10 mouse cellular contexts compared by ENCODE assay signal in the genomic region with DNA sequence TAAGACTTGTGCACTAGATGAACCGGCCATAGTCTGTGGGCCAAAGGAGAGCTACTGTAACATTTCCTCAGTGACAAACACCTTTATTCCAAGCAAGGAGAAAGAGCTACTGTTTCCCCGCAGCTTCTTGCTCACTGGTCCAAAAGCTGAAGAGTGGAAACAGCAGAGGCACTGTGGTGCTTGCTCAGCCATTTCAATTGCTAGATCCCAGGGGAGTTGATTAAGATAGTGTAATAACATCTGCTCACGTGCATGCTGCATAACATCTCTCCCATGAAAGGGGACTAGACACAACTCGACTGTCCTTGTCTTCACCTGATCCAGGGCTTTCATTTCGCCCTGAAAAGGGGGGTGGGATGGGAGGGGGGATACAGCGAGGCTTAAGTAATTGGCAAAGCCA. TPM values are rescaled to one million over a fixed set of nuclear protein-coding genes. Genes with fewer than 3 reads are reported as not detected.
DNase-seq lines count a peak whose midpoint lies in the region; ATAC-seq and TF ChIP-seq lines count a peak whose summit lies in the region.
"Had no signal": no experiment of that assay in that cellular context is flagged by ENCODE, and none has a peak within 500 bp of the region (broad histone marks: within the 10 kb centered on the region; RNA-seq: fewer than 3 reads in every experiment).

No protein-coding gene starts in this region.

- intact Hi-C loops in heart, postnatal 10 days (cut with DNase I): no loop called here

- no peak overlapping the region for H3K4me3 ChIP-seq in heart, embryonic 11.5 days (ENCODE audit: low read depth, low read length)
- peak overlapping the region; percentile 1; the same call in 1 of the 2 replicates for H3K4me3 ChIP-seq in spleen, adult 2 months (ENCODE audit: extremely low read depth, insufficient read depth, insufficient read length)
- no peak overlapping the region for H3K4me3 ChIP-seq in intestine, embryonic 15.5 days (replicated peaks)
- H3K4me3 ChIP-seq in stomach, embryonic 15.5 days (replicated peaks): no peak overlapping the region
- H3K4me3 ChIP-seq in lung, postnatal 0 days (ENCODE audit: low read depth, low read length): no peak overlapping the region
- H3K4me3 ChIP-seq: liver, embryonic 13.5 days had no signal

- 0 out of 2 replicates have a peak overlapping the region, but pooled peaks have one; percentile 25 for H3K4me2 ChIP-seq in heart, embryonic 11.5 days
- peak overlapping the region; percentile 100; the same call in 1 of the 2 replicates for H3K4me2 ChIP-seq in intestine, embryonic 15.5 days (replicated peaks)
- H3K4me2 ChIP-seq in stomach, embryonic 15.5 days: peak overlapping the region; percentile 100; the same call in 1 of the 2 replicates
- H3K4me2 ChIP-seq in lung, postnatal 0 days (replicated peaks; ENCODE audit: low read depth, low read length): no peak overlapping the region
- H3K4me2 ChIP-seq: liver, embryonic 13.5 days had no signal

- TF ChIP-seq POLR2A in spleen, adult 2 months (IDR thresholded peaks at IDR 0.05; ENCODE audit: low read depth, low read length): no peak

- WGBS in heart, embryonic 11.5 days (ENCODE audit: insufficient replicate concordance): 54% methylated on average over 6 of the region's 6 CpGs
- WGBS in spleen, adult 2 months: 43% methylated on average over 6 of the region's 6 CpGs
- WGBS in intestine, embryonic 15.5 days: 58% methylated on average over 6 of the region's 6 CpGs
- 64% methylated on average over 6 of the region's 6 CpGs for WGBS in stomach, embryonic 15.5 days
- WGBS in lung, postnatal 0 days: 74% methylated on average over 6 of the region's 6 CpGs

- H3K36me3 ChIP-seq in heart, embryonic 11.5 days (ENCODE audit: control insufficient read depth, insufficient read depth, low read length): no peaks in the 10 kb centered on the region
- no peaks in the 10 kb centered on the region for H3K36me3 ChIP-seq in spleen, adult 2 months (ENCODE audit: control insufficient read depth, insufficient read depth, low read length)
- no peaks in the 10 kb centered on the region; the same call in 1 of the 2 replicates for H3K36me3 ChIP-seq in intestine, embryonic 15.5 days
- H3K36me3 ChIP-seq in stomach, embryonic 15.5 days: no peaks in the 10 kb centered on the region
- no peaks in the 10 kb centered on the region for H3K36me3 ChIP-seq in lung, postnatal 0 days (ENCODE audit: insufficient read depth, low read length)
- H3K36me3 ChIP-seq: liver, embryonic 13.5 days had no signal

- no peak overlapping the region for H3K27ac ChIP-seq in heart, embryonic 11.5 days (ENCODE audit: low read depth, low read length)
- peak overlapping the region; percentile 14; the same call in 1 of the 2 replicates for H3K27ac ChIP-seq in spleen, adult 2 months (ENCODE audit: insufficient read depth, low read length)
- no peak overlapping the region for H3K27ac ChIP-seq in intestine, embryonic 15.5 days
- no peak overlapping the region for H3K27ac ChIP-seq in stomach, embryonic 15.5 days
- no peak overlapping the region for H3K27ac ChIP-seq in lung, postnatal 0 days (ENCODE audit: low read length)
- H3K27ac ChIP-seq: liver, embryonic 13.5 days had no signal

- DNase-seq in heart, postnatal 10 days: no peak
- no peak for DNase-seq in spleen, adult 2 months (ENCODE audit: low read depth in 1 of 2, low spot score in 2 of 2)
- no peak for DNase-seq in spleen, postnatal 10 days (ENCODE audit: low spot score in 2 of 2)
- no peak for DNase-seq in lung, postnatal 0 days (ENCODE audit: low spot score)
- no peak for DNase-seq in gastrocnemius, postnatal 4 days (ENCODE audit: low spot score in 2 of 2)
- DNase-seq: kidney, adult 9 months; liver, embryonic 13.5 days had no signal

- ATAC-seq in heart, embryonic 11.5 days (replicated peaks; ENCODE audit: insufficient number of reproducible peaks, low FRiP score, low TSS enrichment): no peak
- ATAC-seq in intestine, embryonic 15.5 days: no peak
- ATAC-seq in stomach, embryonic 15.5 days (ENCODE audit: insufficient read depth, low FRiP score, low read depth): no peak
- no peak for ATAC-seq in lung, postnatal 0 days

- no peak overlapping the region for H3K9ac ChIP-seq in heart, embryonic 11.5 days (ENCODE audit: low read depth, low read length)
- no peak overlapping the region for H3K9ac ChIP-seq in intestine, embryonic 15.5 days
- H3K9ac ChIP-seq in stomach, embryonic 15.5 days: no peak overlapping the region
- no peak overlapping the region for H3K9ac ChIP-seq in lung, postnatal 0 days (replicated peaks; ENCODE audit: low read depth)
- H3K9ac ChIP-seq: liver, embryonic 13.5 days had no signal

- no peak for TF ChIP-seq CTCF in spleen, adult 2 months (IDR thresholded peaks at IDR 0.05; ENCODE audit: extremely low read depth, insufficient read depth, insufficient read length, insufficient replicate concordance)
- TF ChIP-seq CTCF in lung, postnatal 0 days (IDR thresholded peaks at IDR 0.05): no peak

- peaks cover 2% of the 10 kb centered on the region; the same call in 1 of the 2 replicates for H3K4me1 ChIP-seq in heart, embryonic 11.5 days (ENCODE audit: control insufficient read depth, insufficient read depth, low read length)
- peaks cover 7% of the 10 kb centered on the region for H3K4me1 ChIP-seq in spleen, adult 2 months (ENCODE audit: control insufficient read depth, insufficient read depth, insufficient read length)
- peaks cover 28% of the 10 kb centered on the region for H3K4me1 ChIP-seq in intestine, embryonic 15.5 days (replicated peaks)
- peaks cover 45% of the 10 kb centered on the region for H3K4me1 ChIP-seq in stomach, embryonic 15.5 days
- no peaks in the 10 kb centered on the region for H3K4me1 ChIP-seq in lung, postnatal 0 days (ENCODE audit: insufficient read depth, low read depth, low read length)

- peaks cover 6% of the 10 kb centered on the region; the same call in 1 of the 2 replicates for H3K27me3 ChIP-seq in heart, embryonic 11.5 days (ENCODE audit: control insufficient read depth, insufficient read depth, low read length)
- peaks cover 8% of the 10 kb centered on the region for H3K27me3 ChIP-seq in spleen, adult 2 months (ENCODE audit: control insufficient read depth, insufficient read depth, low read length)
- no peaks in the 10 kb centered on the region for H3K27me3 ChIP-seq in intestine, embryonic 15.5 days (replicated peaks)
- no peaks in the 10 kb centered on the region for H3K27me3 ChIP-seq in stomach, embryonic 15.5 days (replicated peaks)
- H3K27me3 ChIP-seq in lung, postnatal 0 days (replicated peaks; ENCODE audit: insufficient read depth, low read length): no peaks in the 10 kb centered on the region

- no peak for TF ChIP-seq EP300 in lung, postnatal 0 days (IDR thresholded peaks at IDR 0.05)

- H3K9me3 ChIP-seq in heart, embryonic 11.5 days (replicated peaks; ENCODE audit: control insufficient read depth, low read length): no peaks in the 10 kb centered on the region
- no peaks in the 10 kb centered on the region for H3K9me3 ChIP-seq in intestine, embryonic 15.5 days
- no peaks in the 10 kb centered on the region for H3K9me3 ChIP-seq in stomach, embryonic 15.5 days
- no peaks in the 10 kb centered on the region for H3K9me3 ChIP-seq in lung, postnatal 0 days (ENCODE audit: low read length)
- H3K9me3 ChIP-seq: liver, embryonic 13.5 days had no signal

RNA-seq across cellular contexts. Expression of a gene that starts 41.7 kb away (rescaled TPM):
- 10.1 and 11.0 TPM in 2 replicates for polyA plus RNA-seq in heart, embryonic 11.5 days (2014; fragmentation: Nextera tagmentation; extraction: Ambion mirVana)
- total RNA-seq in heart, postnatal 10 days (2021): 10 to 100 TPM; 27.4 to 29.0 TPM
- 39.4 and 39.7 TPM in 2 replicates for polyA plus RNA-seq in spleen, adult 2 months (2012; rRNA removed)
- polyA plus RNA-seq in intestine, embryonic 15.5 days (2015; fragmentation: Nextera tagmentation; extraction: Ambion mirVana): 21.1 and 22.9 TPM in 2 replicates
- polyA plus RNA-seq in stomach, embryonic 15.5 days (2015; fragmentation: Nextera tagmentation; extraction: Ambion mirVana): 26.9 and 28.9 TPM in 2 replicates
- 34.9 and 37.5 TPM in 2 replicates for polyA plus RNA-seq in lung, postnatal 0 days (2015; fragmentation: Nextera tagmentation; extraction: Ambion mirVana)
- 10 to 100 TPM; 29.6 to 30.6 TPM for total RNA-seq in gastrocnemius, postnatal 4 days (2021)
